Mouse (Mus musculus): ENCODE measurements around the gene Olfr329-ps. TPM values are rescaled to one million over a fixed set of nuclear protein-coding genes. Genes with fewer than 3 reads are reported as not detected.
"Not testable (repeated sequence)": the region's sequence is repeated elsewhere in the genome, so short reads cannot be mapped to it uniquely, and the experiment has no call there.

The Olfr329-ps gene
- not detected for total RNA-seq (2021)
- long read RNA-seq, experiment 1, result 0 reads
- long read RNA-seq, experiment 2, result 0 reads

DNA sequence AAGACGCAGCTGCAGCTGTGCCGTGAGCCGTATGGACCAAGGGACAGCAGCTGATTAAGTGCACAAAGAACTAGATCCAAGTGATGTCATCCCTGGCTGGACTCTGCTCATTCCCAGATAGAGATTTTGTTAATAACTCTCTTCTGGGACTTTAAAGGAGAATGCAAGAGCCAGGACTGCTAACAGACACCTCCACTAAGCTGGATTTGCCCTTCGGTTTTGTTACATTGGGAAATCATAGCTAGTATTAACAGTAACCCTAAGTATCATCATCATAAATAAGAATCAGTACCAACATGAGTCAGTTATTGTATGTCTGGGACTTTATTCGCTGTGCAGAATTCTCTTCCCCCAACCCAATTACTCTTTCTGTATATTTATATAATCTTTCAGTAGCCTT lies at the start of gene Olfr329-ps:
Olfr329-ps (minus strand) TSS at position 101 of the 400 bp plus-strand sequence.
- no peak for DNase-seq
- intact Hi-C loops (cut with DNase I; ENCODE audit: low total_unique reads), result no loop called here

DNA sequence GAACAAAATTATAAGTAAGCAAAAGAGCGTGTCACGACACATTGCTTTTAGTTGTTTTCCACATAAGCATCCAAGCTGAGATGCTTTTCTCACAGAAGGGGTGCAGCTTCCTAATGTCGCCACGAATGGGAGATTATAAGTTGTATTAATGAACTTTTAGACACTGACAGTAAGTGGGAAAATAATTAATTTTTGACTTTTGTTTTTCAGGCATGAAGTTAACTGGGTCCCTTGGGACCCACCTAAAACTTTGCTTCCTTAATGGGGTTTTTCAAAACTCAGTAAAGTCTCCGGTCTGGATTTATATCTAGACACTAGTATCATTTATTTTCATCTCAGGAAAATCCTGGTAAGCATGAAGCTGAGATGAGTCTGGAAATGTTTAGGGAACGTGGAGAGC lies 48.6 kb upstream of the Olfr329-ps start, which contains the start of gene Olfr324:
Olfr324 (plus strand) TSS at position 301 of the 400 bp plus-strand sequence.
- no peak for DNase-seq
- intact Hi-C loops (cut with DNase I; ENCODE audit: low total_unique reads), result no loop called here

DNA sequence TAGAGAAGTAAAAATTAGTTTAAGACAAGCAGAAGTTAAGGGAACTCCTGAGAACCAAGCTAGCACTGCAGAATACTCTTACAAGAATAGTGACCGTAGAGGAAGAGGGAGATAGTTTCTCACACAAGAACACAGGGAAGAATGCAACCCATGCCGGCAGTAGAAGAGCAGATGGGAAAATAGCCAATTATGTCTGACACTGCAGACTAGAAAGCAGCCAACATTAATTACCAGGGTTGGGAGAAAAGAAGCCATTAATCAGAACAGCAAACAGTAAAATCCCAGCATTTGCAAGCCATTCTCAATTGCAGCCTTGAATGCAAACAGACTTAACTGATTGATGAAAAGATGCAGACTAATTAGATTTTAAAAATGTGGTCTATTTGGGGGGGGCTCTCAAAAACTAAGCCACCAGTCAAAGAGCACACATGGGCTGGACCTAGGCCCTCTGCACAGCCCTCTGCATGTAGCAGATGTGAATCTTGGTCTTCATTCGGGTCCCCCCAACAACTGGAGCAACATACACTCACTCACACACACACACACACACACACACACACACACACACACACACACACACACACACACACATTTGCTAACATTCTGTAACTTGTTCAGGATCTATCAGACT lies 42.5 kb upstream of the Olfr329-ps start:
- DNase-seq, result no peak
- intact Hi-C loops (cut with DNase I; ENCODE audit: low total_unique reads), result loop anchor here (5.0 kb wide), 1 partner anchor 186 kb away; no protein-coding TSS in a partner anchor

DNA sequence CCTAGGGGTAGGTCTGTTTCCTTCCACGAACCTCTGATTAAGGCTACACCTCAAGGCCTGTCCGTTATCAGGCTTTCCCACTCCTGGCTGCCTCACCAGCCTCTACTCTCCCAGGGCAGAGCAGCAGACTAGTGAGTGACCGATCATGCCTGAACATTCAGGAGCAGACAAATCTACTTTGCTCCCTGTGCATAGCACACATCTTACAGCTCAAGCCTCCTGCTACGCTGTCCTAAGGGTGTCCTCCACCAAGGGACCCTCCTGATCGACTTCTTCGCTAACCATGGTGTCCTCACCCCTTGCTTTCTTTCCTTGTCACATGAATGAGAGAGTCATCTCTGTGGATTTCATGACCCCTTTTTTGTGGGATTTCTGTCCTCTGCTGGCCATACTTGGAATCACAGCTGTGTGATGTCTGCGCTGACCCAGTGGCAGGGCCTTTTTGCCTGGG lies 41.7 kb upstream of the Olfr329-ps start:
- peak; percentile 38 for DNase-seq
- intact Hi-C loops (cut with DNase I; ENCODE audit: low total_unique reads), result loop anchor here (5.0 kb wide), 1 partner anchor 186 kb away; no protein-coding TSS in a partner anchor

DNA sequence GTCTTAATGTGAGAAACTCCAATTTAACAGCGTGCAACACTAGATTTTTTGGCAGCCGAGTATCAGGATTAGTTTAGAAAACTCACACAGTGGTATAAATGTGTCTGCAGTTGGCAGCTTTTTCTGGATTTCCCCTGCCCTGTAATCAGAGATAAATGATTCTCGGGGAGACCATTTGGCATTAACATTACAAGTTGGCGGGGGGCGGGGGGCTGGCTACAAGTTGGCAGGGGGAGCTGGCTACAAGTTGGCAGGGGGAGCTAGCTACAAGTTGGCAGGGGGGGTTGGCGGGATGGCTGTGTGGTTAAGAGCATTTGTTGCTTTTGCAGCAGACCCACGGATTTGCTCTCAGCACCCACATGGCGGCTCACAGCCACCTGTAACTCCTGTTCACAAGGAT lies 32.4 kb upstream of the Olfr329-ps start:
- no peak for DNase-seq
- intact Hi-C loops (cut with DNase I; ENCODE audit: low total_unique reads), result no loop called here

DNA sequence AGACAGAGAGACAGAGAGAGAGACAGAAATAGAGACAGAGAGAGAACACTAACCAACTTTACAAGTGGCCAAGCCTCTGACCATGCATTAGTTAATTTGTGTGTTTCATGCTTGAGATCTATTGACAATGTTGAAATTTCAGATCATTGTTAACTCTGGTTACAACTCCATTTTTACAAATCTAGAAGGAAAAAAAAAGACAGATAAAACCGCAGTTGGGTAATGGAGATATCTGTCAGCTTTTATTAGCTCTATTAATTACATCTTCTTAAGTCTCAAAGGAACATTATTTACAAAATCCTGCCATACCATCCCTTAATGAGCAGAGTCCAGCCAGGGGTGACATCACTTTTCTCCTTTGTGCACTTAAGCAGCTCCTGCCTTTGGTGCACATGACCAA lies 31.2 kb upstream of the Olfr329-ps start, which contains the start of gene Olfr325:
Olfr325 (plus strand) TSS at position 301 of the 400 bp plus-strand sequence.
- DNase-seq, result no peak
- intact Hi-C loops (cut with DNase I; ENCODE audit: low total_unique reads), result no loop called here

DNA sequence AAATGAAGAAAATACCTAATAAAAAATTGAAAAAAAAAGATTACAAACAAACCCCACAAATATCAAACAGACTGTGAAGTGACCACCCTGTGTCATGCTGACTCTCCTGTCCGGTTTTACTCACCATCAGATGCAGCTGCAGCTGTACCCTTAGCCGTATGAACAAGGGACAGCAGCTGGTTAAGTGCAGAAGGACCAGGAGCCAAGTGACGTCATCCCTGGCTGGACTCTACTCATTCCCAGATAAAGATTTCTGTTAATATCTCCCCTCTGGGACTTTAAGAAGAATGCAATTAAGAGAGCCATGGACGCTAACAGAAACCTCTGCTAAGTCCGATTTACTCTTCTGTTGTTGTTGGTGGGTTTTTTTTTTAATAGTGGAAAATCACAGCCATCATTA lies 24.2 kb upstream of the Olfr329-ps start, which contains the start of gene Olfr224:
Olfr224 (minus strand) TSS at position 149 of the 400 bp plus-strand sequence.
- peak; percentile 64 for DNase-seq
- intact Hi-C loops (cut with DNase I; ENCODE audit: low total_unique reads), result no loop called here

DNA sequence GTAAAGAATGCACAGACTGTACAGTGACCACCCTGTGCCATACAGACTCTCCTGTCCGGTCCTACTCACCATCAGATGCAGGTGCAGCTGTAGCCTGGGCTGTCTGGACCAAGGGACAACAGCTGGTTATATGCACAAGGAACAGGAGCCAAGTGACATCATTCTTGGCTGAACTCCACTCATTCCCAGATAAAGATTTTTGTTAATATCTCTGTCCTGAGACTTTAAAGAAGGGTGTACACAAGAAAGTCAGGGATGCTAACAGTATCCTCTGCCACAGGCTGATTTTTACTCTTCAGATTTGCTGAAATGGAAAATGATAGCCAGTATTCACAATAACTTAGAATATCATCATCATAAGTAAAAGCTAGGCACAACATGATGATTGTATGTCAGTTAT lies 9.3 kb upstream of the Olfr329-ps start, which contains the start of gene Olfr328:
Olfr328 (minus strand) TSS at position 101 of the 400 bp plus-strand sequence.
- no peak for DNase-seq
- intact Hi-C loops (cut with DNase I; ENCODE audit: low total_unique reads), result no loop called here

DNA sequence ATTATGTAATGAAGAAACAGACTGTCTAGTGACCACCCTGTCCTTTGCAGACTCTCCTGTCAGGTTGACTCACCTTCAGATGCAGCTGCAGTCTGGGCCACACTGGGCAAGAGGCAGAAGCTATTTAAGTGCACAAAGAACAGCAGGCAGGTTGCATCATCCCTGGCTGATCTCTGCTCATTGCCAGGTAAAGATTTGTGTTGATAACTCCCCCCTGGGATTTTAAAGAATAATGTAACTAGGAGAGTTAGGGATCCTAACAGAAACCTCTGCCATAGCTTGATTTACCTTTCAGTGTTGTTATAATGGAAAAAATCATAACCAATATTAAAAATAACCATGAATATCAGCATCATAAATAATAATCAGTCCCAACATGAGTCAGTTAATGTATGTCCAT lies 11.5 kb downstream of the Olfr329-ps start, which contains the start of gene Olfr330:
Olfr330 (minus strand) TSS at position 101 of the 400 bp plus-strand sequence.
- DNase-seq; intact Hi-C loops (cut with DNase I; ENCODE audit: low total_unique reads): not testable (repeated sequence)

DNA sequence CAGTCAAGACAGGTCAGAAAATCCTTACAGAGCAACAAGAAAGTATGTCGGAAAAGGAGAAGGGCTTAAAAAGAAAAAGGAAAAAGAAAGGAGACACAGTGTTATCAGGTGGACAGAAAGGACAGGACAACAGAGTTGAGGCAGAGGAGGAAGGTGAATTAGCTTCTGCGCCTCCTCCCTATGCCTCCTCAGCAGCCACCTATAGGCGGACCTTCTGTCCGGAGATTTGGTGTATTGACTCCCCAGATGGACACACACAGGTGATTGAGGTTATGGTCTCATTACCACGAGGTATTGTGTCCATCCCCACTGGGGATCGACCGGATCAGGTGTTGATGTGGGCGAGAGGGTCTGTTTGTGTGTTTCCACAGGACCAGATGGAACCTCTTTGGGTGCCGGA lies 26.5 kb downstream of the Olfr329-ps start:
- intact Hi-C loops (cut with DNase I; ENCODE audit: low total_unique reads), result not testable (repeated sequence)
- peak; percentile 12 for DNase-seq

DNA sequence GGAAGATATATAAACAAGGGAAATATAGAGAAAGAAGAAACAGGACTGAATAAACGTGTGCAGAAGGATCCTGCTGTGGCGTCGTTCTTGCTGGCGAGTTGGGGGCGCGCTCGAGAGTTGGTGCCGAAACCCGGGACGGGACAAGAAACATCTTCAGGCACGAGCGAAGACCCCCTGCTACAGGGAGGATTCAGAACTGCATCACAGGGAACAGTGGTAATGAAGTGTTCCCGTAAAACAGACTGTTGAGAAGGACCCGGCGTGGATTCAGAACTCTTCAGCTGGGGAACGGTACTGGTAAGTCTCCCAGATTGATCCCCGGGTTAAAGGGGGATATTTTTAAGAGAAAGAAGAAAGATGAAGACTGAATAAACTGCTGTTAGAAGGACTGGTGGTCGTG lies 27.3 kb downstream of the Olfr329-ps start:
- DNase-seq, result peak; percentile 78
- intact Hi-C loops (cut with DNase I; ENCODE audit: low total_unique reads), result not testable (repeated sequence)

DNA sequence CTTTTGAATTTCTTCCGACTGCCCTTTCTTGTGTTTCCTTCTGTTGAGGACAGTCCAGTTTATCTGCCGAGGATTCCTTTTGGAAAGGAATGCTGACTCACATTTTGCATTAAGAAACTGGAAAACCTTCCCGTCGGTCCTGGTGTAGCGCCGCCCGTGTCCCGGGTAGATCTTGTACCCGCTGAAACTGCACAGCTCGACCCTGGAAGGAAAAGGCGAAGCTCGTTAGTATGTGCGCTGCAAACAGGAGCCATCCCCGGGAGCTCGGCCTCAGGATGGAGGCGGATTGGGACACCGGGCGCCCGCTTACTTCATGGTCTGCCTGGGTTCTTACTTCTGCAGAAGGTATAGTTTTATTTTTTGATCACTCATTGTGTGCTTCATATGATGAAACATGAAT lies 37.2 kb downstream of the Olfr329-ps start:
- DNase-seq; intact Hi-C loops (cut with DNase I; ENCODE audit: low total_unique reads): not testable (repeated sequence)

DNA sequence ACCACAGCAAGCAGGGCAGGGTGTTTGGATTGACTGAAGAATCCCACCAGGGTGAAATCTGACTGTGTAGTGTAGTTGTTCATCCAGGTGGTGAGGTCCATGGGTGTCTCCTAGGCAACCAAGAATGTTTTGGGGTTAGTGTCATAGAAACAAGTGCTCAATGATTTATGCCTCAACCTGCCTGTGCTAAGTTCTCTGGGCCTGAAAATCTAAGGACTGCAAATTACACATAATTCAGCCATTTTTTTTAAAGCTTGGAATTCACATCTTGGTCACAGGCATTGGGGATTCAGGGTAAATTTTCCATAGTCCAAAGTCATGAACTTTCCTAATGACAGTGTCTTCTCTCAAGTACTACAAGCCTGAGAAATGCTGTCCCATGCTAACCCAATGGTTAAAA lies 43.8 kb downstream of the Olfr329-ps start, which contains the start of gene Olfr331:
Olfr331 (minus strand) TSS at position 101 of the 400 bp plus-strand sequence.
- DNase-seq; intact Hi-C loops (cut with DNase I; ENCODE audit: low total_unique reads): not testable (repeated sequence)

DNA sequence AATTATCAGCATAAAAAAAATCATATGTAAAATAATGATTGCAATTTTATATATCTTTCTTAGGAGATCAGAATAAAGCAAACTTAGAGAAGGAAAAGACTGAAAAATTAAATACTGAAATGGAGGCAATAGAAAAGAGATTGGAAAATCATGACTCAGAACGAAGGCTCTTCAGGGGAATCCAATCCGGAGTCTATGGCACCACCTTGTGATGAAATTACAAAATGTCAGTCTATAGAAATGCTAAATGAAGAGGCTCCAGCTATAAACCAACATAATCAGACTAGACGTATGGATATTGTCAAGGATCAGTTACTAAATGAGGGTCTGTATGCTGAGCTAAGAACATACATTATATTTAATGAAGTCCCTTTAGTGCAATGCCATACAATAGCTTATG lies 46.9 kb downstream of the Olfr329-ps start:
- DNase-seq, result no peak
- intact Hi-C loops (cut with DNase I; ENCODE audit: low total_unique reads), result no loop called here

DNA sequence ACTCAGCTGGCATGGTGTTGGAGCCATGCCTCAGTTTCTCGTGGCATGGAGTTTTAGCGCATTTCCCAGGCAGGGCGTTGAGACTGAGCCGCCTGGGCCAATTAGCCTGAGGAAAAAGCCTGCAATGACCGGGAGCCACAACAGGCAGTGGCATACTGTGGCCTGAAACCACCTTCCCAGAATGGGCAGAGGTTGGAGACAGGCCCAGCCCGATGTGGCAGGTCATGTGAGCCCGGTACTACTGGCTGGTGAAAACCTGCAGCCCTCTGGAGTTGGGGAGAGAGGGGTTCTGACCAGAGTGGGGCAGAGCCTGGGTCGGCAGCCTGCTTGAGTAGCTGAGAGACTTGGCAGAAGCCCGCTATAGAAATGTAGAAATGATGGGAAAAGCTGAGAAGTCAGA lies 47.5 kb downstream of the Olfr329-ps start:
- no peak for DNase-seq
- intact Hi-C loops (cut with DNase I; ENCODE audit: low total_unique reads), result no loop called here

DNA sequence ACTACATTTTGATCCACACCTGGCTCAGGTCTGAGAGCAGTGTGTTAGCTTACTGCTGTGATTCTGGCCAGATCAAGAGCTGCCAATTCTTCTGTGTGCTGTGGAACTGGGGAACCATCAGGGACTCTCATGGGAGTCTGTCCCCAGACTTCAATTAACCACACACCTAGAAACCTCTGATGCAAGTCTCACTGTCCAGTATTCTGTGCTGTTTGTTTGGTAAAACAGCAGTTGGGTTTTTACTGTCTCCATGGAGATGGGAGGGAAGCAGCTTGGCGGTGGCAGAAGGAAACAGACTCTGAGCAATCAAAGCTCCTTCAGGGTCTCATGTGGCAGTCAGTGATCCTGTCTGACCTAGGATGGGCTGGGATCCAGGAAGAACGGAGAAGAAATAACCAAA lies 53.8 kb downstream of the Olfr329-ps start, which contains the start of gene Olfr332:
Olfr332 (minus strand) TSS at position 101 of the 400 bp plus-strand sequence.
- intact Hi-C loops (cut with DNase I; ENCODE audit: low total_unique reads), result no loop called here
- no peak for DNase-seq

Other genes starting within 250 kb of the Olfr329-ps start
- 1 to 10 TPM; 2.7 to 3.4 TPM for gene Zfp692, start 239.4 kb downstream of the Olfr329-ps start, total RNA-seq (2021)
- 10 to 100 TPM; 43.0 to 45.1 TPM for gene Zfp672, start 216.1 kb downstream of the Olfr329-ps start, total RNA-seq (2021)
- gene Sh3bp5l, start 215.7 kb downstream of the Olfr329-ps start, total RNA-seq (2021), result 10 to 100 TPM; 22.9 to 26.2 TPM
- gene Lypd8, start 167.4 kb downstream of the Olfr329-ps start, total RNA-seq (2021), result not detected
- not detected for gene 1810065E05Rik, start 125.3 kb downstream of the Olfr329-ps start, total RNA-seq (2021)
- gene Gm12253, start 113.9 kb downstream of the Olfr329-ps start, total RNA-seq (2021), result not detected
- gene Lypd9, start 93.5 kb downstream of the Olfr329-ps start, total RNA-seq (2021), result not detected
- not detected for gene Olfr30, start 84.2 kb downstream of the Olfr329-ps start, total RNA-seq (2021)
- not detected for gene Olfr332, start 53.9 kb downstream of the Olfr329-ps start, total RNA-seq (2021)
- not detected for gene Olfr331, start 43.9 kb downstream of the Olfr329-ps start, total RNA-seq (2021)
- not detected for gene Olfr330, start 11.6 kb downstream of the Olfr329-ps start, total RNA-seq (2021)
- under 1 TPM in 1 of 2 experiments, not detected in 1; 0.07 TPM for gene Olfr328, start 9.2 kb upstream of the Olfr329-ps start, total RNA-seq (2021)
- gene Olfr224, start 24.1 kb upstream of the Olfr329-ps start, total RNA-seq (2021), result not detected
- gene Olfr325, start 31.3 kb upstream of the Olfr329-ps start, total RNA-seq (2021), result not detected
- not detected for gene Olfr324, start 48.7 kb upstream of the Olfr329-ps start, total RNA-seq (2021)
- gene 2210407C18Rik, start 69.7 kb upstream of the Olfr329-ps start, total RNA-seq (2021), result not detected
- gene Olfr323, start 84.1 kb upstream of the Olfr329-ps start, total RNA-seq (2021), result not detected
- not detected for gene Trim58, start 94.0 kb upstream of the Olfr329-ps start, total RNA-seq (2021)
- gene Olfr322, start 112.4 kb upstream of the Olfr329-ps start, total RNA-seq (2021), result not detected
- gene Olfr320, start 134.7 kb upstream of the Olfr329-ps start, total RNA-seq (2021), result not detected
- not detected for gene Olfr319, start 152.7 kb upstream of the Olfr329-ps start, total RNA-seq (2021)
- not detected for gene Olfr318, start 177.6 kb upstream of the Olfr329-ps start, total RNA-seq (2021)
- not detected for gene Olfr317, start 192.8 kb upstream of the Olfr329-ps start, total RNA-seq (2021)
- gene Olfr316, start 206.3 kb upstream of the Olfr329-ps start, total RNA-seq (2021), result not detected
- gene Olfr315, start 226.8 kb upstream of the Olfr329-ps start, total RNA-seq (2021), result not detected
- not detected for gene Olfr314, start 236.5 kb upstream of the Olfr329-ps start, total RNA-seq (2021)

All from gastrocnemius, postnatal 14 days (tissue).